Mouse (Mus musculus): ENCODE results near the gene Parn.

Gene Parn

GRCm38 (mm10) chr16:13556446-13556845, 111.5 kb downstream of the Parn start:
- DNase-seq (ENCODE audit: low spot score in 2 of 2) = no peak

- no peak for DNase-seq (ENCODE audit: low spot score in 2 of 2)
Observed at GRCm38 (mm10) chr16:13550667-13551066, 117.3 kb downstream of the Parn start.

GRCm38 (mm10) chr16:13549976-13550375, 118.0 kb downstream of the Parn start:
- no peak for DNase-seq (ENCODE audit: low spot score in 2 of 2)

GRCm38 (mm10) chr16:13541816-13542215, 126.2 kb downstream of the Parn start:
- DNase-seq (ENCODE audit: low spot score in 2 of 2) = no peak

- DNase-seq (ENCODE audit: low spot score in 2 of 2) = no peak
Observed at GRCm38 (mm10) chr16:13541121-13541747, 126.7 kb downstream of the Parn start.

GRCm38 (mm10) chr16:13538933-13539648, 128.9 kb downstream of the Parn start:
- no peak for DNase-seq (ENCODE audit: low spot score in 2 of 2)

- no peak for DNase-seq (ENCODE audit: low spot score in 2 of 2)
Observed at GRCm38 (mm10) chr16:13538213-13538932, 129.6 kb downstream of the Parn start.

GRCm38 (mm10) chr16:13536404-13536803, 131.6 kb downstream of the Parn start:
- no peak for DNase-seq (ENCODE audit: low spot score in 2 of 2)

- no peak for DNase-seq (ENCODE audit: low spot score in 2 of 2)
Observed at GRCm38 (mm10) chr16:13535856-13536255, 132.1 kb downstream of the Parn start.

GRCm38 (mm10) chr16:13532840-13533239, 135.1 kb downstream of the Parn start:
- no peak for DNase-seq (ENCODE audit: low spot score in 2 of 2)

GRCm38 (mm10) chr16:13531279-13531678, 136.7 kb downstream of the Parn start:
- no peak for DNase-seq (ENCODE audit: low spot score in 2 of 2)

- DNase-seq (ENCODE audit: low spot score in 2 of 2) = no peak
Observed at GRCm38 (mm10) chr16:13521359-13521758, 146.6 kb downstream of the Parn start.

GRCm38 (mm10) chr16:13520301-13520700, 147.7 kb downstream of the Parn start:
- no peak for DNase-seq (ENCODE audit: low spot score in 2 of 2)

GRCm38 (mm10) chr16:13516214-13516613, 151.8 kb downstream of the Parn start:
- no peak for DNase-seq (ENCODE audit: low spot score in 2 of 2)

GRCm38 (mm10) chr16:13515524-13515923, 152.4 kb downstream of the Parn start:
- no peak for DNase-seq (ENCODE audit: low spot score in 2 of 2)

- DNase-seq (ENCODE audit: low spot score in 2 of 2) = no peak
Observed at GRCm38 (mm10) chr16:13505055-13505454, 162.9 kb downstream of the Parn start.

GRCm38 (mm10) chr16:13504476-13504875, 163.5 kb downstream of the Parn start:
- no peak for DNase-seq (ENCODE audit: low spot score in 2 of 2)

- no peak for DNase-seq (ENCODE audit: low spot score in 2 of 2)
Observed at GRCm38 (mm10) chr16:13498923-13499322, 169.0 kb downstream of the Parn start.

GRCm38 (mm10) chr16:13493981-13494380, 174.0 kb downstream of the Parn start:
- DNase-seq (ENCODE audit: low spot score in 2 of 2) = no peak

GRCm38 (mm10) chr16:13492996-13493395, 175.0 kb downstream of the Parn start:
- no peak for DNase-seq (ENCODE audit: low spot score in 2 of 2)

GRCm38 (mm10) chr16:13491776-13492175, 176.2 kb downstream of the Parn start:
- DNase-seq (ENCODE audit: low spot score in 2 of 2) = no peak
